Mouse (Mus musculus): ENCODE measurements around the gene 2410015M20Rik.

The 2410015M20Rik gene

GRCm38 (mm10) chr17:56585171-56585821 lies 24.3 kb downstream of the 2410015M20Rik start:
- in situ Hi-C loops (cut with MboI; ENCODE audit: low pct_unique_long_range_greater_than_20kb in 1 of 2, low sequenced_read_pairs in 2 of 2, unreplicated experiment in 1 of 2), result no loop called here

GRCm38 (mm10) chr17:56584257-56585130 lies 25.1 kb downstream of the 2410015M20Rik start, which contains the start of the genes Safb2 and Safb:
Safb2 (minus strand) TSS chr17:56584585.
Safb (plus strand) TSS chr17:56584825.
- in situ Hi-C loops (cut with MboI; ENCODE audit: low pct_unique_long_range_greater_than_20kb in 1 of 2, low sequenced_read_pairs in 2 of 2, unreplicated experiment in 1 of 2), result no loop called here

GRCm38 (mm10) chr17:56583611-56584256 lies 25.8 kb downstream of the 2410015M20Rik start:
- in situ Hi-C loops (cut with MboI; ENCODE audit: low pct_unique_long_range_greater_than_20kb in 1 of 2, low sequenced_read_pairs in 2 of 2, unreplicated experiment in 1 of 2), result no loop called here

DNA sequence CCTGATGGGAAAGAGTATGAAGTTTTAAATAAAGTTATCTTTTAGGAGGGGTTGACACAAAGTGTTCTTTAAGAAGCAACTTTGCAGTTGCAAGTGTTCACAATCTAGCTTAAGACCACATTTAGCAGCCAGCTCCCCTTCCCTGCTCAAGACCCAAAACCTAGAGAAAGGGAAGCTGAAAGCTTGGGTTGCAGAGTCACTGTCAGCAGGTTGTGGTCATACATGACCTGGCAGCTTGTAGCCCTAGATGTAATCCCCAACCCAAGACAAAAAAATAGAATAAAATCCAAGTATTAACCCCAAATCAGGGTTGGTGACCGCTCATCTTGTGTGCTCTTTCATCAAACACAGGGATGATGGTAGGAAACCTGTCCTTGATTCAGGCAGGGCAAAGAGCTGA lies 26.5 kb downstream of the 2410015M20Rik start:
- in situ Hi-C loops (cut with MboI; ENCODE audit: low pct_unique_long_range_greater_than_20kb in 1 of 2, low sequenced_read_pairs in 2 of 2, unreplicated experiment in 1 of 2), result no loop called here

- in situ Hi-C loops (cut with MboI; ENCODE audit: low pct_unique_long_range_greater_than_20kb in 1 of 2, low sequenced_read_pairs in 2 of 2, unreplicated experiment in 1 of 2), result no loop called here
Observed at GRCm38 (mm10) chr17:56572939-56573338, 36.6 kb downstream of the 2410015M20Rik start.

- in situ Hi-C loops (cut with MboI; ENCODE audit: low pct_unique_long_range_greater_than_20kb in 1 of 2, low sequenced_read_pairs in 2 of 2, unreplicated experiment in 1 of 2), result no loop called here
Observed at GRCm38 (mm10) chr17:56572154-56572553, 37.4 kb downstream of the 2410015M20Rik start.

DNA sequence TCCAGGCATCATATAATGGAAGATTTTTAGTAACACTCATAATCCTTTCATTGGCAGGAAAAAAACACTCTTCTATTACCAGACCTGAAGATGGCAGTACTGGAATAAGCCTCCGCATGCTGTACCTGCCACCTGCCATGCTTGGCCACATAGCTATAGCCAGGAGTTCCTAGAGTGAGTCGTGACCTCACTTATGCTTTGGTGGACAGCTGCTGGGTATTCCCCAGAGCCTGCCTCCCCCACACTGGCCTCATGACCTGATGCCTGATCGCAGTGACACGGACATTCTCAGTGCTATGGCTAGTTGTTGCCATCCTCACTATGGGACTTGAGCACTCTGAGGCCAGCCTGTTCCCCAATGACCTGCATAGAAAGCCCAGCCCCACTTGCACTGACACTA lies 39.3 kb downstream of the 2410015M20Rik start:
- in situ Hi-C loops (cut with MboI; ENCODE audit: low pct_unique_long_range_greater_than_20kb in 1 of 2, low sequenced_read_pairs in 2 of 2, unreplicated experiment in 1 of 2), result no loop called here

DNA sequence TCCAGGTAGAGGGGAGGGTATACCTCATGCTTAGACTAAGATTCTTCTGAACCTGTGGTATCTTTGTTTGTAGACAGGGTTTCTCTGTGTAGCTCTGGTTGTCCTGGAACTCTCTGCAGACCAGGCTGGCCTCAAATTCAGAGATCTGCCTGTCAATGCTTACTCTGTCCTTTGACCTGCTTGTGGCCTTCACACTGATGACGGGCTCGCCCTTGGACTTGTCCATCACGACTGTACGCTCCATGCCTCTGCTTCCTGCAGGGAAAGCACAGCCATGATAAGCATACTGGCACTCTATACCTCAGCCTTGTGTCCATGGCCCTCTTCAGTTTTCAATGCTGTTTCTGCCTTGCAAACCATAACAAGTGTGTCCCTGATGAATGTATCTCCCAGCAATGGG lies 42.2 kb downstream of the 2410015M20Rik start:
- in situ Hi-C loops (cut with MboI; ENCODE audit: low pct_unique_long_range_greater_than_20kb in 1 of 2, low sequenced_read_pairs in 2 of 2, unreplicated experiment in 1 of 2), result no loop called here

DNA sequence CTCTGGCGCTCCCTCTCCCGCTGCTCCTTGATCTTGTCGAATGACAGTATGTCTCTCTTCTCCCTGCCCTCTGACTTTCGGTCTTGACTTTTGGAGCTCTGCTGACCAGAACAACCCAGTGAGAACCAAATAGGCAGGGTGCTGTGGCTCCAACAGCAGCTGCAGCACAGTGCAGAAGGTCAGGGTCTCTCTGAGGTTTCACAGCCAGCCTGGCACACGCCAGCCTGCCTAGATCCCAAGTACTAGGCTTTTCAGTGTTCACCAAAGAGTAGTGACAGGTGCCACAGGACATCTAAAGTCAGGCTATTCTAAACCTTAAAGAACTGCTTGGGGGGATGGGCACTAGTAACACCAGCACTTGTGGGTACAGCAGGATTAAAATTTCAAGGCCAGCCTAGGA lies 42.7 kb downstream of the 2410015M20Rik start:
- in situ Hi-C loops (cut with MboI; ENCODE audit: low pct_unique_long_range_greater_than_20kb in 1 of 2, low sequenced_read_pairs in 2 of 2, unreplicated experiment in 1 of 2), result no loop called here

- in situ Hi-C loops (cut with MboI; ENCODE audit: low pct_unique_long_range_greater_than_20kb in 1 of 2, low sequenced_read_pairs in 2 of 2, unreplicated experiment in 1 of 2), result no loop called here
Observed at GRCm38 (mm10) chr17:56566293-56566692, 43.3 kb downstream of the 2410015M20Rik start.

- in situ Hi-C loops (cut with MboI; ENCODE audit: low pct_unique_long_range_greater_than_20kb in 1 of 2, low sequenced_read_pairs in 2 of 2, unreplicated experiment in 1 of 2), result no loop called here
Observed at GRCm38 (mm10) chr17:56561866-56562265, 47.7 kb downstream of the 2410015M20Rik start.

GRCm38 (mm10) chr17:56560131-56560530 lies 49.4 kb downstream of the 2410015M20Rik start:
- in situ Hi-C loops (cut with MboI; ENCODE audit: low pct_unique_long_range_greater_than_20kb in 1 of 2, low sequenced_read_pairs in 2 of 2, unreplicated experiment in 1 of 2), result no loop called here

- in situ Hi-C loops (cut with MboI; ENCODE audit: low pct_unique_long_range_greater_than_20kb in 1 of 2, low sequenced_read_pairs in 2 of 2, unreplicated experiment in 1 of 2), result no loop called here
Observed at GRCm38 (mm10) chr17:56559386-56559785, 50.2 kb downstream of the 2410015M20Rik start.

DNA sequence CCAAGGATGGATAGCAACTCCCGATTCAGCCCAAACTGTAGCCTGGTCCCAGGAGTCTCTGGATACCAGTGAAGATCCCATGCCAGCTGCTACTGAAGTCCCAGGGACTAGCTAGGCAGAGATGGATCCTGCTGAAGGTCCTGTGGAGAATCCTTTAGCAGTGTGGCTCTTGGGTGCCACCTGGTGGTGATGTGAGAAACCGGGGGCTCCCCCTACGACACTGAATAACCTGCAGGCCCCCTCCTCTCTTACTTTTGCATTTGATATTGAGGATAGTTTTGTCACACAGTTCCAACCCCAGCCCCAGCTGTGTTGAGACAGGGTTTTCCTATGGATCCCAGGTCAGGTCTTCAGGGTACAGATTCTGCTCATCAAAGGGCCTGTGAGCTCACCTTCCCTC lies 51.1 kb downstream of the 2410015M20Rik start:
- in situ Hi-C loops (cut with MboI; ENCODE audit: low pct_unique_long_range_greater_than_20kb in 1 of 2, low sequenced_read_pairs in 2 of 2, unreplicated experiment in 1 of 2), result no loop called here

Data from mouse embryonic stem cell (cell line).